Mouse (Mus musculus) cerebellum, adult 9-11 months (tissue): ENCODE measurements at regions not wholly inside any gene's neighbourhood (a gene's known extent, or its start where the extent isn't known, plus 50 kb on each side); places are given as distances from the start of the nearest gene placed in this dataset.
A peak's percentile ranks its signal among the peaks of the same experiment; 100 is the strongest.

Experiments used
- DNase-seq: peaks from one replicate; pipeline ENCODE4 v3.0.0; 2022

- no peak for DNase-seq
These were observed 107.2 kb upstream of the Tsc22d1 start for GRCm38 (mm10) chr14:76307603-76308002.

DNA sequence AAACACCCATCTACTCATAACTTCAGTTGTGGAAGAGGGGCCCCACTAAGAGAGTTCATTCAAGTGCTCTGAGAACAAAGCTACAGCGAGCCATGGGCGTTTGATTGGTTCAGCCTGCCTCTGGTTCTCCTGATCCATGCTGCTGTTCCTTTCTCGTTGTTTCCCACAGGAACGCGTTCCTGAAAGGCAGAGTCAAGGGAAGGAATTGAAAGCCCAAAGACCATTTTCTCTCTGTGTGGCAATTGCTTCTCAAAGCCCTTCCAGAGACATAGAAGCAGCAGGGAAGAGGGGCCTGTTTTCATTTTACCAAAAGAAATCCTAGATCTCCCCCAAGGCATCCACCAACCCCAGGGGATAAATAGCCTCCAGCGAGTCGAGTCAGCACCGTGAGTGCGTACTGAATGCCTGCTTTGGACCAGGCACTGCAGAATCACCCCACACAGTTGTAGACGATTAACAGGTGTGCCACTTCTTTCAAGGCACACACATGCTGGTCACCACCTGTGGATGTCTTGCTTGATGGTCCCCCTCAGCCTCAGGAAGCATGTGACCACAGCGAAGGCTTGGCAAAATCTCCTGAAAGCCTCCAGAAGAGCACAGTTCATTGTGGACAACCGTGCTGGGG, 106.5 kb upstream of the Tsc22d1 start:
- no peak for DNase-seq

DNA sequence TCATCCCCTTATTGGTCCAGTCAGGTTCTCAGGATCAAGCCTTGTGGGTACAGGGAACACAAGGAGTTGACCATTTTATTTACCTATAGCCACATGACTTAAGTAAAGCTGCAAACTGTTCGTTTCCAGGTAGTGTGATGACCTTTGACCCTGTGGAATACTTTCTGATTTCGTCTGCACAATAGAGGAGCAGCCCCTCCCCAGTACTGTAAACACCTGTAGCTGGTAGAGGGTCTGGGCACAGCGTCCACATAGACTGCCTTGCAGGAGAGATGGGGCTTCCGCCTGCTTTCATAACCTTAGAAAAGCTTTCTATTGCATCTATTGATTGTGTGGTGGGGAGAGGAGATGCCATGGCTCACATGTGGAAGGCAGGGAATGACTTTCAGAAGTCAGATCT, 105.2 kb upstream of the Tsc22d1 start:
- no peak for DNase-seq

- peak; percentile 79 for DNase-seq
These were observed 104.5 kb upstream of the Tsc22d1 start for GRCm38 (mm10) chr14:76310278-76310677.

DNA sequence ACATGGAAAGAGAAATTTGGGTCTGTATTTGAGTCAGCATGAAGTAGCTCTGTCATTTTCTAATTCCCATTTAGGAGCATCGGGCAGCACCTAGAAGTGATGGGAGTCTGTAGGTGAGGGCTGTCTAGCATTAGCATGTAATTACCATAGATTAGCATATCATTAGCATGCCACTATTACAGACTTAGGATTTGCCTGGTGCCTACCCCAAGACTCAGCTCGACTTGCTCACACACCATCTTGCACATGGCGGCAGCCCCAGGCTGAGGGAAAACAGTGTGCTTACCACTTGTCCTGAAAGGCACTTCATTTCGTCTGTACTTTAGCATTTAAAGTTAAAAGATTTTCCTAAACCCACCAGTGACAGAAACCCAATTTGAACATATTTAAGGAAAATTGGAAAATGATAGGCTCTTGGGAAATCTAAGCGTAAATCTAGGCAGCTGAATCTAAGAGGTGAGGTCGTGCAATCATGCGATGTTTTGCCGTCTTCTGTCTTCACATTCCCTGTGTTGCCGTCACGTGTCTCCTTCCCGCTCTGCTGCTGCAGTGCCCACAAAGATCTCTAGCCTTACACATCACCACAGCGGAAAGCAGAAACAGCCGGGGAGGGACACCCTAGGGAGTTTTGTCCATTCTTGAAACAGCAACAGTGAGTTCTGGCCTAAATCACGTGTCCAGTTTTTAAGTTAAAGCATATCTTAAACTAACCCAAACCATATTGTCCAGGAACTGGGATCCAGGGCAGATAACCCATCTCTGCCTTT, 101.2 kb upstream of the Tsc22d1 start:
- no peak for DNase-seq

GRCm38 (mm10) chr14:76318438-76318837, 96.3 kb upstream of the Tsc22d1 start:
- no peak for DNase-seq

DNA sequence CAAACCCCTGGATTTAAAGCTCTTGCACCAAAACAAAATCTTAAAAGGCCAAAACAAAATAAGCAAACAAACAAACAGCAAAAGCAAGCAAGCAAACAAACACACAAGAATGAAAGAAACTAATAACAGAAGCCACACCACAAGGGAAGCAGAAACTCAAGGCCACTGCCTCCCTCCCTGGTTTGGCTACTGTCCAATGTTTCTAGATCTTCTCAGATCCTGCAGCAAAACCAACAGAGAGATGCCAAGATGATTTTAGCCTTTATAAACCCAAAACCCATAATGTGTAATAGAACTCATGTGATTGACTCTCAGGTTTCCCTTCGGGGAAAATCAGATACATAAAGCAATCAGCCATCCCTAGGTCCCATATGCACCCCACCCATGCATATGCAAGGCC, 90.5 kb upstream of the Tsc22d1 start:
- DNase-seq = no peak

- no peak for DNase-seq
These were observed 84.8 kb upstream of the Tsc22d1 start for GRCm38 (mm10) chr14:76329983-76330382.

- no peak for DNase-seq
These were observed 83.0 kb upstream of the Tsc22d1 start for GRCm38 (mm10) chr14:76331497-76332335.

DNA sequence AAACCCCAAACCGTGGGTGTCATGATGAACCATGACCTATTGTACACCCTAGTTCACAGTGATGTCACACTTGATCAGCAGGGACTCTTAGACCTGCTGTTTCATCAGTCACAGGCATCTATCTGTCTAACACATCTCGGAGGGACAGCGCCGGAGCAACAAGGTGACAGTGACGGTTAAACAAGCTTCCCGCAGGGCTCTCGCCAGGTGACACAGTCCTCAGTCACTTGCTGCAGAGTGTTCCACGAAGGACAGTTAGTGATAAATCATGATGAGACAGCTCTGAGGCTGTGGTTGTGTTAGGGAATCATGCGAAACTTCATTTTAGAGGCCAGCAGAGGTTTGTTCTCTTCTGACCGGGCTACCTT, 82.4 kb upstream of the Tsc22d1 start:
- DNase-seq = no peak

DNA sequence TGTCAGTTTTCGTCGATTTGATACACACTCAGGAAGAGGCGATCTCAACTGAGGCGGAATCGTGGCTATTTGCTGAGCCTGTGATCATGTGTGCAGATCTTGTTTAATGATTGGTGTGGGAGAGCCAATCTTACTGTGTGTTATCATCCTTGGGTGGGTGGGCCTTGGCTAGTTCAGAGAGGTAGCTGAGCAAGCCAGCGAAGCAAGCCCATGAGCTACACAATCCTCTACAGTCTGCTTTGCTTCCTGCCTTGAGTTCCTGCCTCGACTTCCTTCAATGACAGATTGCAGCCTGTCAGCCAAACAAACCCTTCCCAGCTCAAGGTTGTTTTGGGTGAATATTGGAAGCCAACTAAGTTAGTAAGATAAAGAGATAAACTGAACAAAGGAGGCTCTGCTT, 74.0 kb upstream of the Tsc22d1 start:
- no peak for DNase-seq

GRCm38 (mm10) chr14:76341226-76341625, 73.5 kb upstream of the Tsc22d1 start:
- DNase-seq = no peak

DNA sequence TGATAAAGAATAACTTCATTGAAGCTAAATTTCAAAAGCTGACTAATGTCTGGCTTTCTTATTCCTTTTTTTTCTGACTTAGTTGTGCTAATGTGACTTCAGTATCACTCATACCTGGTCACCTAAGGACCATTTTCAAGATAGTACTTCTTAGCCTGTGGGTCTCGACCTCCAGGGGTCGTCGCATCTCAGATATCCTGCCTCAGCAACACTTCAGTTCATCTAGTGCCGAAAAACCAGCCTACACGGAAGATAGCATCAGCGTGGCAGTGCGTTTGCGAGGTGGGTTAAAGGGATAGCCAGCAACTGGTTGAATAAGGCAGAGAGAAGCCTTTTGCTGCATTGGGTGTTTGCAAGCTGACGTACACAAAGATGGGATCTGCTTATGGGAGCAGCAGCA, 62.9 kb upstream of the Tsc22d1 start:
- no peak for DNase-seq

GRCm38 (mm10) chr14:76356161-76356560, 58.6 kb upstream of the Tsc22d1 start:
- no peak for DNase-seq

DNA sequence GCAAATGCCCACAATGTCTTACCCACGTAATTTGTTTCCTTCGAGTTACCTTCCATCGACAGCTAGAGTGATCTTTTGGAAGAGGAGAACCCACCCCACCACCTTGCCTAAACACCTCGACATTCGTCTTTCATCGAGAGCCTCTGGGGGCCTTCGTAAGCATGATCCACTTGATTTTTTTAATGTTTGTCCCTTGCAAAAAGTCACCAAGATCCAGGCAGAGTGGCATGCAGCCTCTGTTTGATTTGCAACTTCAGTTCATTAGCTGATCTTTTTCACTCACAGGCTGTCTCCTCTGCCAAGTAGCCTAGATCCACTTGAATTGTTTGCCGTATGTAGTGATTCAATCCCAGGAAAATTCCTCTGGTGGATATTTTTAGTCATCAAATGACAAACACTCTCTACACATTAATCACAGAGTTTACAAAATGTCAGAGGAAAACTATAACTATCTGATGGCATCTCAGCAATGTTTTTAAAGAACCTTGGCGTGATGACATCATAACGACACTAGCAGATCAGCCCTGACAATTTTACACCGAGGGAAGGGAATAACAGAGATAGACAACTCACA, 54.8 kb upstream of the Tsc22d1 start:
- no peak for DNase-seq

DNA sequence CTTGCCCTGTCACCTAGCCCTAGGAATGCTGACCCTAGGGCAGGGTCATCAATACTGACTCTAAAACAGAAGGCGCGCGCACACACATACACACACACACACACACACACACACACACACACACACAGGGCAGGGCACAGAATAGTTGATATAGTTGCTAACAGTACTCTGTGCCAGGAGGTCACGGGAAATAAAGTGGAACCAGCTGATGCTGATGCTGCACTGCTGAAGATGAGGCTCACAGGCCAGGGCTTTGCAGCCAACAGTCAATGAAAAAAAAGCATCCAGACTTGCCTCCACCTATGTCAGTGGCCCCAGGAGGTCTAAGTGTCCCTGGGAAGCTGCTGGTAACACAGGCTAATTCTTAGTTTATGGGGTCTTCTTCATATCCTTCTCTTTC, 50.7 kb upstream of the Tsc22d1 start:
- no peak for DNase-seq
